Mouse (Mus musculus) limb, embryonic 15.5 days (tissue): ENCODE results near the gene Zbtb20. TPM values are rescaled to one million over a fixed set of nuclear protein-coding genes. Genes with fewer than 3 reads are reported as not detected.
A peak's percentile ranks its signal among the peaks of the same experiment; 100 is the strongest.

Source experiments
- ATAC-seq: fragments of 200-750 bp; cut with Nextera tagmentation; 2 replicates; pipeline ENCODE4 v1.8.0; 2017; ENCODE audit warnings: low read depth, moderate TSS enrichment; ENCODE audit not compliant: insufficient number of reproducible peaks, low FRiP score, low TSS enrichment
- H3K27ac ChIP-seq: fragments of 300-500 bp; sonication (generic); 2 replicates; pipeline ENCODE4 v1.5.1; 2015; ENCODE audit warnings: moderate library complexity, mild to moderate bottlenecking, inconsistent platforms
- H3K27me3 ChIP-seq: fragments of 300-500 bp; sonication (generic); 2 replicates; pipeline ENCODE4 v1.6.1; 2015; ENCODE audit warnings: inconsistent platforms
- H3K36me3 ChIP-seq: fragments of 300-500 bp; sonication (generic); 2 replicates; pipeline ENCODE4 v1.6.1; 2015; ENCODE audit warnings: inconsistent platforms
- H3K4me1 ChIP-seq: fragments of 300-500 bp; sonication (generic); 2 replicates; pipeline ENCODE4 v1.6.1; 2015; ENCODE audit warnings: inconsistent platforms
- H3K4me2 ChIP-seq: fragments of 300-500 bp; sonication (generic); 2 replicates; pipeline ENCODE4 v1.6.1; 2015; ENCODE audit warnings: mild to moderate bottlenecking, inconsistent platforms
- H3K4me3 ChIP-seq: fragments of 300-500 bp; sonication (generic); 2 replicates; pipeline ENCODE4 v1.5.1; 2015; ENCODE audit warnings: mild to moderate bottlenecking, inconsistent platforms
- H3K9ac ChIP-seq: fragments of 300-500 bp; sonication (generic); 2 replicates; pipeline ENCODE4 v1.6.1; 2015; ENCODE audit warnings: inconsistent platforms
- H3K9me3 ChIP-seq: fragments of 300-500 bp; sonication (generic); 2 replicates; pipeline ENCODE4 v1.6.1; 2016; ENCODE audit warnings: inconsistent platforms
- WGBS: fragments of 180-500 bp; shearing (Covaris S2); methylation state at CpG from one replicate; pipeline ENCODE4 v1.1.7; 2015; 5-methylcytosine and 5-hydroxymethylcytosine counted together
- polyA plus RNA-seq: library from polyadenylated mRNA; unstranded; fragments of >200 nt; fragmentation: Nextera tagmentation; extraction: Ambion mirVana; gene quantifications from 2 replicates; pipeline ENCODE4 v1.2.1, GENCODE M21; 2015

Zbtb20 gene
- polyA plus RNA-seq, 1 experiment from 2014 or later = 22.4 TPM

DNA sequence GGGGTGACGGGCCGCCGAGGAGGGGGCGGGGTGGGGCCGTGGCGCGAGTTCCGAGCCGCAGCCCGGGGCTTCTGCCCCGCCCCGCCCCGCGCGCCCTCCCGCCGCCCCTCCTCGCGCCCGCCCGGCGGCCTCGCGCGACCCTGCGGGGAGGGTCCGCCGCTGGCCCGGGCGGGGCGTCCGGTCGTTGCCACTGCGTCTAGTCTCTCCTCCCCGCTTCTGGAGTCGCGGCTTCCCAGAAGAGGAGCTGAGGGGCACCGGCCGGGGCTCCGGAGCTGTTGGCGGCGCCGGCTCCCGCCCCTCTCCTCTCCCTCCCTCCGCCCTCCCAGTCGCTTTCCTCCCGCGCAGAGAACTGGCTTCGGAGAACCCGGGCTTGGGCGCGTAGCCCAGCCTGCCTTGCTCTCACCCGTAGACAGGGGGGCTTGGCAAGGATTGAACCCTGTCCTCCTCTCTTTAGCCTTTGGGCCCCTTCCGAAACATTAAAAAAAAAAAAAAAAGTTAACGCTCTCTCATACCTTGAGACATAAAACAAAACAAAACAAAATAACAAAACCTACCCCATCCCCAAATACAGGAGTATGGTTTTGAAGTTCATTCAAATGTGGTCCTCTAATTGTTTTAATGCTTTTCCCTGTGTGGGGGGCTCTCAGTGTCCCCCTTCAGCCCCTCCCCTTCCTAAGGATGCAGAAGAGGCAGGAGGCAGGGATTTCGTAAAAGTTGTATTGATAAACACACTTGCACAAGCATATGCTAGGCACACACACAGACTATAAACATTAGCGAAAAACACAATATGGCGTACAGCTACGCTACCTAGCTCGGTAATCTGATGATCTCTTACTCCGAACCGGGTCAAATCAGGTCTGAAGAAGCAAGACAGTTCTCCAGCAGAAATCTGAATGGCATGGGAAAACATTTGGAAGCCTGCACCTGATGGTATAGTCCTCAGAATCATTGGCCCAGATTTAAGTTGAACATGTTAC, 630 bp downstream of the Zbtb20 start:
- no peaks in the 10 kb centered on the region for H3K27me3 ChIP-seq
- no peaks in the 10 kb centered on the region for H3K9me3 ChIP-seq
- 2% methylated on average over 29 of the region's 62 CpGs for WGBS
- H3K36me3 ChIP-seq = no peaks in the 10 kb centered on the region
- H3K27ac ChIP-seq = peak overlapping the region; percentile 99
- H3K4me2 ChIP-seq = peak overlapping the region; percentile 52
- ATAC-seq = peak; percentile 62
- peak overlapping the region; percentile 64 for H3K9ac ChIP-seq
- peak overlapping the region; percentile 66 for H3K4me3 ChIP-seq
- 0 out of 2 replicates have a peak, but pooled peaks cover 3% of the 10 kb centered on the region for H3K4me1 ChIP-seq

DNA sequence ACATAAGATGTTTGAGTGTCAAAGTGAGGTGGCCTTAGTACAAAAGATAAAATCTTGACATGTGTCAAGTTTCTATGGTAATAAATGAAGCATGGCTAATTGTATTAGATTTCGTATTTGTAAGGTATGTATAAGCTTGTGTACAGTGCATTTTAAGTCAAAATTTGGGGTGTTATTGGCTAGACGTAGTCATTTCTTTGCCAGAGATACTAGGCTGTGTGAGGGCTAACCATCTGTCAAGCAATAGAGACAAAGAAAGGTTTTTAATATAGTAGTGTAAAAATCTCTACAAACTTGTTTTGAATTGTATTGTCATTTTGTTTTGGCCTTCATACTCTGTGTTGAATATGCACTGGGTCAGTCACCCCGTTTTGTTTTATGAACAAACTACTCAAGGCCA, 4.4 kb downstream of the Zbtb20 start:
- no peaks in the 10 kb centered on the region for H3K36me3 ChIP-seq
- no peak overlapping the region for H3K27ac ChIP-seq
- no peak overlapping the region for H3K4me2 ChIP-seq
- WGBS = 81% methylated on average over 3 of the region's 3 CpGs
- no peak for ATAC-seq
- no peak overlapping the region for H3K4me3 ChIP-seq
- H3K9me3 ChIP-seq = no peaks in the 10 kb centered on the region
- H3K27me3 ChIP-seq = no peaks in the 10 kb centered on the region
- no peaks in the 10 kb centered on the region for H3K4me1 ChIP-seq
- no peak overlapping the region for H3K9ac ChIP-seq

DNA sequence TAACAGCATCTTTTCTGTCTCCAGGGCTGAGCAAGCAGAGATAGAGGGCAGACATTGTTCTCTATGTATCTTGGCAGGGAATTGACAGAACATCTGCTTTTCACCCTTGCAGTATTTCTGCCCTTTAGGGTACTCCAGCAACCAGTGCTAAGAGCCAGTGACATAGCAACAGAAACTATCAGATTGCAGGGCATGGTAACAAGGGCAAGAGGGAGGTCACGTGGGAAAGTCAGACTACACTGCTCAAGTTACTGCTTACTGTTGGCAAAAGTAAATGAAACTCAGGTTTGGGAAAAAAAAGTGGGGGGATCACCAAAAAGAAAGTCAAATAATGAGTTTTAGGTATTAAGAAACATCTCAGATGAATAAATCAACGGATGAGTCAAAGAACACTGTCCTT, 9.9 kb downstream of the Zbtb20 start:
- H3K27me3 ChIP-seq = no peaks in the 10 kb centered on the region
- no peak overlapping the region for H3K4me3 ChIP-seq
- H3K9me3 ChIP-seq = no peaks in the 10 kb centered on the region
- H3K27ac ChIP-seq = no peak overlapping the region
- H3K36me3 ChIP-seq = no peaks in the 10 kb centered on the region
- WGBS = 47% methylated on average over 2 of the region's 2 CpGs
- ATAC-seq = no peak
- no peak overlapping the region for H3K9ac ChIP-seq
- no peak overlapping the region for H3K4me2 ChIP-seq
- H3K4me1 ChIP-seq = no peaks in the 10 kb centered on the region

- no peaks in the 10 kb centered on the region for H3K9me3 ChIP-seq
- WGBS = 80% methylated on average over 7 of the region's 7 CpGs
- H3K4me2 ChIP-seq = no peak overlapping the region
- no peaks in the 10 kb centered on the region for H3K27me3 ChIP-seq
- H3K36me3 ChIP-seq = no peaks in the 10 kb centered on the region
- H3K27ac ChIP-seq = no peak overlapping the region
- no peaks in the 10 kb centered on the region for H3K4me1 ChIP-seq
- H3K4me3 ChIP-seq = no peak overlapping the region
- ATAC-seq = no peak
- H3K9ac ChIP-seq = no peak overlapping the region
Observed at GRCm38 (mm10) chr16:42885964-42886363, 10.3 kb downstream of the Zbtb20 start.

DNA sequence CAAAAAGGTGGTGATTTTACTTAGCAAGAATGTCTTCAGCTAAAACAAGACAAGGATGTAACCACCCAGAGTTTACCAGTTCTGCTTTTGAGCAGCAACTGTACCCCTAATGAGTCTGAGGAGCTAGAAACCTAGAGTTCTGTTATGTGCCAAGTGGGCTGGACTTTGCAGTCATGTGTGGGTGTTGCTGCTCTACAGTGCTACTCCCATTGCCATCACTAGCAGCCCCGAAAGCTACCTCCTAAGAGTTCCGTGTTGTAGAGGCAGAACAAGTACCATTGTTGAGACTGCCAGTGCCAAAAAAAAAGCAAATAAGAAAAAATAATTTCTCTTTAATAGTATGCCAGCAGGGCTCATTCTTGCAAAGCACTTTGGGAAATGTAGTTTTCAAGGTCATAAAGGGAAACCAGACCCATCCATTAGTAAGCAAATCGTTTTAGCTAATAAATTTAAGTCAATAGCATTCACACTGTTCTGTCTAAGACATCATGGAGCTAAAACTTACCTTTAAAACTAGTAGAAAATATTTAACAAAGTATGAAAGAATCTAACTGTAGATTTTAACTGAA, 21.5 kb downstream of the Zbtb20 start:
- Histone ChIP-seq H3K9me3 (no peaks in the 10 kb centered on the region), H3K9ac (no peak overlapping the region), H3K27ac (no peak overlapping the region), H3K4me3 (no peak overlapping the region), H3K36me3 (no peaks in the 10 kb centered on the region), H3K27me3 (no peaks in the 10 kb centered on the region), H3K4me1 (no peaks in the 10 kb centered on the region), H3K4me2 (no peak overlapping the region)
- WGBS = 72% methylated on average over 3 of the region's 3 CpGs
- no peak for ATAC-seq

DNA sequence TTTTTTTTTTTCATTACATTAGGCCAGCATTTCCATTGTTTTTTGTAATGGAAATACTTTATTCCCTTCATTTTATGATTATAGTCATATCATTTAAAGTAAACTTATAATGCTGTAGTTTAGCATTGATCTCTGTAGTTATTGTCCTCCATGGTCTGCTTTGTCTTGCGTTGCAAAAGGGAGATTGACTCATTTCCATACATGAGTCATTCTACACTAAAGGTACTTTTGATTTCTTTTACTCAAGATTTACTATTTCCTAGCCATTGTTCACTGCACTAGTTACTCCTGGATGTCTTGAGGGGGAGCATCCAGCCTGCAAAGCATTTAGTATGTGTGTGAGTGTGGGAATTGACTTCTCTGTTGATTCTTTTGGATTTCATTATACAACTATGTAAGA, 24.6 kb downstream of the Zbtb20 start:
- Histone ChIP-seq H3K4me1 (no peaks in the 10 kb centered on the region), H3K9ac (no peak overlapping the region), H3K4me2 (no peak overlapping the region), H3K27ac (no peak overlapping the region), H3K9me3 (no peaks in the 10 kb centered on the region), H3K36me3 (no peaks in the 10 kb centered on the region), H3K27me3 (no peaks in the 10 kb centered on the region), H3K4me3 (no peak overlapping the region)
- 87% methylated on average over 1 of the region's 1 CpGs for WGBS
- no peak for ATAC-seq

DNA sequence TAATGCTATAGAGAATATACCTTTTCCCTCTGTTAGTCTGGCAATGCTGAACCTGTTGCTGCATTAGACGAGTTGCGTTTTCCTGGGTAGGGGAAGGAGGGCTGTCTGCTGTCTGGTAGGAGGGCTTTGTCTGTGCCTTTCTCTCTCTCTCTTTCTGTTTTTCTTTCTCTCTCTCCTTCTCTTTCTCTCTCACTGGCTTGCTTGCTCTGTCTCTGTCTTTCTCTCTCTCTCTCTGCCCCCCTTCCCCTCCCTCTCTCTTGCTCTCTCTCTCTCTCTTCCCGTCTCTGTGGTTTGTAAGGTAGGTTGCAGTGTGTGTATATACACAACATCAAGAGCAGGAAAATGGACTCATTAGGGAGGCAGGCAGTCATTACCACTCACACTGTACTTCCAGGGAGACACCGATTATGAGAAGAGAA, 31.6 kb downstream of the Zbtb20 start:
- H3K9ac ChIP-seq = no peak overlapping the region
- ATAC-seq = no peak

GRCm38 (mm10) chr16:42908381-42908780, 32.7 kb downstream of the Zbtb20 start:
- no peaks in the 10 kb centered on the region for H3K9me3 ChIP-seq
- no peaks in the 10 kb centered on the region for H3K36me3 ChIP-seq
- H3K9ac ChIP-seq = no peak overlapping the region
- no peak overlapping the region for H3K4me2 ChIP-seq
- no peak overlapping the region for H3K4me3 ChIP-seq
- H3K4me1 ChIP-seq = peaks cover 10% of the 10 kb centered on the region; the same call in 1 of the 2 replicates
- no peak for ATAC-seq
- no peaks in the 10 kb centered on the region for H3K27me3 ChIP-seq
- H3K27ac ChIP-seq = no peak overlapping the region

More for the DNA sequence above, 31.6 kb downstream of the Zbtb20 start:
- Histone ChIP-seq H3K9me3 (no peaks in the 10 kb centered on the region), H3K27me3 (no peaks in the 10 kb centered on the region), H3K4me2 (peak overlapping the region; percentile 31), H3K4me1 (peaks cover 10% of the 10 kb centered on the region; the same call in 1 of the 2 replicates), H3K27ac (peak overlapping the region; percentile 59), H3K36me3 (no peaks in the 10 kb centered on the region), H3K4me3 (peak overlapping the region; percentile 29)
- WGBS = 25% methylated on average over 4 of the region's 4 CpGs

- Histone ChIP-seq H3K27ac (no peak overlapping the region), H3K4me3 (no peak overlapping the region), H3K9me3 (no peaks in the 10 kb centered on the region), H3K36me3 (no peaks in the 10 kb centered on the region), H3K4me2 (no peak overlapping the region), H3K4me1 (peaks cover 10% of the 10 kb centered on the region; the same call in 1 of the 2 replicates), H3K27me3 (no peaks in the 10 kb centered on the region), H3K9ac (no peak overlapping the region)
- ATAC-seq = no peak
- 62% methylated on average over 5 of the region's 5 CpGs for whole genome bisulfite sequencing
Observed at GRCm38 (mm10) chr16:42908896-42909295, 33.2 kb downstream of the Zbtb20 start.

- Histone ChIP-seq H3K9ac (no peak overlapping the region), H3K4me1 (peaks cover 10% of the 10 kb centered on the region; the same call in 1 of the 2 replicates), H3K36me3 (no peaks in the 10 kb centered on the region), H3K27me3 (no peaks in the 10 kb centered on the region), H3K4me2 (no peak overlapping the region), H3K27ac (no peak overlapping the region), H3K9me3 (no peaks in the 10 kb centered on the region), H3K4me3 (no peak overlapping the region)
- no peak for ATAC-seq
- WGBS = 18% methylated on average over 4 of the region's 4 CpGs
Observed at GRCm38 (mm10) chr16:42910016-42910415, 34.3 kb downstream of the Zbtb20 start.

DNA sequence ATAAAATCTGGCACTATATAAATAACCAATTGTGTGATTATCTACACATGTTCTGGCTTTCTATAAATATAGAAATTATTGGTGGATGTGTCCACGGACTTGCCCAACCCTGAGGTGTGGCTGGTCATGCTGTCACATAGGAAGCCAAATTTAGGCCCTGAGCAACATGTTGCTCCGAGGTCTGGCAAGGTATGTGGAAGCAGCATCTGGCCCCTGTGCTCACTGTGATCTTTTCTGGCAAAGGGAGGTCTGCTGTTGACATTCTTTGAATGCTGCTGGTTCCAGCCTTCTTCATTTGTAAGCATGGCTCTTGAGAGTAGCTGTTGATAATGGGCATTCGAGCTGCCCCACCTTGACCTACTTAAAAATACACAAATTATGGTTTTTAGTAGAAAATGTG, 35.0 kb downstream of the Zbtb20 start:
- no peak for ATAC-seq
- Histone ChIP-seq H3K36me3 (no peaks in the 10 kb centered on the region), H3K27ac (no peak overlapping the region), H3K27me3 (no peaks in the 10 kb centered on the region), H3K9me3 (no peaks in the 10 kb centered on the region), H3K4me1 (peaks cover 10% of the 10 kb centered on the region; the same call in 1 of the 2 replicates), H3K4me3 (no peak overlapping the region), H3K9ac (no peak overlapping the region), H3K4me2 (no peak overlapping the region)
- WGBS = 42% methylated on average over 3 of the region's 3 CpGs

DNA sequence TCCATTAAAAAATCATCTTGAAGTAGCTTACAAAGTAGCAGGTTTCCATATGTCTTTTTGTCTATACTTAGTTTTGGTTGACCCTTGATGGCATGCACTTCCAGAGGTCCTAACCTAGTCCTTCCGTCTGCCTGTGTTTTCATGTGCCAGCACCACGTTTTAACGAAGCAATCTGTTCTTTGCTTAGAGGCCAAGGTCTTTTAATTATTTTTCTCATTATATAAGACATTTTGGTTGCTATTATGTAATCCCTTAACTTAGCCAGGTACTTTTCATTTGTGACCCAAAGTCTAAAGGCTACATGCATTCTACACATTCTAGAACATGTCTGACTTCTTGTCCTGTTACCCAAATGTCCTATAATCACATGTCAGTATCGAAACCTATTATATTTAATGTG, 35.6 kb downstream of the Zbtb20 start:
- H3K27ac ChIP-seq = no peak overlapping the region
- WGBS = 55% methylated on average over 4 of the region's 4 CpGs

More for the DNA sequence above, 35.6 kb downstream of the Zbtb20 start:
- Histone ChIP-seq H3K4me3 (no peak overlapping the region), H3K9me3 (no peaks in the 10 kb centered on the region), H3K9ac (no peak overlapping the region), H3K36me3 (no peaks in the 10 kb centered on the region), H3K4me2 (no peak overlapping the region), H3K4me1 (peaks cover 10% of the 10 kb centered on the region; the same call in 1 of the 2 replicates), H3K27me3 (no peaks in the 10 kb centered on the region)
- ATAC-seq = no peak
